Mouse (Mus musculus): ENCODE results near the gene Mapk9. TPM values are rescaled to one million over a fixed set of nuclear protein-coding genes. Genes with fewer than 3 reads are reported as not detected.

Mapk9 gene
- polyA plus RNA-seq, 1 experiment: 6.4 TPM

- 4% methylated on average over 29 of the region's 29 CpGs for WGBS
- Histone ChIP-seq H3K4me1 (ENCODE audit: control insufficient read depth, insufficient read depth, insufficient read length, low read length) (peaks cover 12% of the 10 kb centered on the region), H3K27ac (ENCODE audit: insufficient read depth, low read depth, low read length) (peak overlapping the region; percentile 69), H3K27me3 (ENCODE audit: control insufficient read depth, insufficient read depth, low read length) (no peaks in the 10 kb centered on the region), H3K4me3 (ENCODE audit: low read depth, low read length) (peak overlapping the region; percentile 88), H3K36me3 (ENCODE audit: control insufficient read depth, insufficient read depth, low read length) (peaks cover 3% of the 10 kb centered on the region; the same call in 1 of the 2 replicates)
- TF ChIP-seq POLR2A (IDR thresholded peaks at IDR 0.05; ENCODE audit: low read depth, low read length): no peak
- TF ChIP-seq CTCF (IDR thresholded peaks at IDR 0.05; ENCODE audit: extremely low read depth, insufficient read length, insufficient replicate concordance, low read depth, low read length): no peak
These were observed 690 bp downstream of the Mapk9 start for GRCm38 (mm10) chr11:49847071-49847810.

DNA sequence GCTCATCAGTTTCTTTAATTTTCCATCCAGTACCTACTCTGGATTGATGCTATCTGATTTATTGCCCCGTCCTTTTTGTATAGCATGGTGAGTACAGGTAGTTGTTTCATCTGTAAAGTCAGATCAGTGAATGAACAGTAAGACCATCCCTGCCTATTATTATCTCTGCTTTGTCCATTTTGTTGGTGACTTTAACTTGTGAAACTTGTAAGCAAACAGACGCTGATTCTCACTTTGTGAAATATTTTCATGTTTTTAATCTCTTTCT is 1.2 kb downstream of the Mapk9 start:
- no peak overlapping the region; the same call in 1 of the 2 replicates for H3K27ac ChIP-seq (ENCODE audit: insufficient read depth, low read depth, low read length)
- no peak overlapping the region for H3K4me3 ChIP-seq (ENCODE audit: low read depth, low read length)
- no peaks in the 10 kb centered on the region for H3K27me3 ChIP-seq (ENCODE audit: control insufficient read depth, insufficient read depth, low read length)
- H3K4me1 ChIP-seq (ENCODE audit: control insufficient read depth, insufficient read depth, insufficient read length, low read length): peaks cover 12% of the 10 kb centered on the region
- TF ChIP-seq CTCF (IDR thresholded peaks at IDR 0.05; ENCODE audit: extremely low read depth, insufficient read length, insufficient replicate concordance, low read depth, low read length): no peak
- no peak for TF ChIP-seq POLR2A (IDR thresholded peaks at IDR 0.05; ENCODE audit: low read depth, low read length)
- peaks cover 3% of the 10 kb centered on the region; the same call in 1 of the 2 replicates for H3K36me3 ChIP-seq (ENCODE audit: control insufficient read depth, insufficient read depth, low read length)
- WGBS: 48% methylated on average over 2 of the region's 2 CpGs

DNA sequence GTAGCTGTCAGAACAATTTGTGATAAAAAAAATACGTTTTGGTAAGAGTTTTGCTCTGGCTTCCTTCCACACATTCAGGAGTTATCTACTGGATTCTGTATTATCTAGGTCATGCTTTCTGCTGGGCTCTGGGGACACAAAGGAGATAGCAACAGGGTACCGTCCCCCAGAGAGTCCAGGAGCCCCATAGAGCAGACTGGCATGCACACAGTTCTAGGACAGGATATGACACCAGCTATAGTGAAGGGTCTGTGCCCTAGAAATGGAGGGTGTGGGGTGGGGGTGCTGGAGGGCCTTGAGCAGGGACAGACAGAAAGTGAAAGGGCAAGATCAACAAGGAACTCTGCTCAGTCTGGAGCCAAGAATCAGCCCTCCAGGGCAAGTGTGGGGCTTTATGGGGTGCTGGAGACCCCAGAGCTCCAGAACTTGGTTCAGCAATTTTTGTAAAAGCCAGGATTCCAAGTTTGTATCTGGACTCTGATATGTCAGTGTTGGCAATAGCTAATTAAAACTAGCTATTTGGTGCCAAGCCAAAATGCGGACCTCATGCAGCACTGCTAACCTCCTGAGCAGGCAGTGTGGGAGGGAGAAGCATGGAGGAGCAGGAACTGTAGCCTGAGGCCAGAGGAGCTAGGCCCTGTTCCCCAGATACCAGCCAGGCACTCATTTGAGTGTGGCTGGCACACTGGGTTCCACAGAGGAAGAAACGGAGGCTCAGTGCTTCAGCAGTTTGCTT is 1.7 kb downstream of the Mapk9 start:
- peaks cover 3% of the 10 kb centered on the region; the same call in 1 of the 2 replicates for H3K36me3 ChIP-seq (ENCODE audit: control insufficient read depth, insufficient read depth, low read length)
- WGBS: 35% methylated on average over 4 of the region's 4 CpGs
- H3K27ac ChIP-seq (ENCODE audit: insufficient read depth, low read depth, low read length): no peak overlapping the region

GRCm38 (mm10) chr11:49850331-49850730 is 3.8 kb downstream of the Mapk9 start:
- 87% methylated on average over 7 of the region's 7 CpGs for WGBS
- no peak overlapping the region for H3K27ac ChIP-seq (ENCODE audit: insufficient read depth, low read depth, low read length)

More for the DNA sequence above, 1.7 kb downstream of the Mapk9 start:
- no peak overlapping the region for H3K4me3 ChIP-seq (ENCODE audit: low read depth, low read length)
- H3K4me1 ChIP-seq (ENCODE audit: control insufficient read depth, insufficient read depth, insufficient read length, low read length): peaks cover 12% of the 10 kb centered on the region
- H3K27me3 ChIP-seq (ENCODE audit: control insufficient read depth, insufficient read depth, low read length): no peaks in the 10 kb centered on the region
- TF ChIP-seq CTCF (IDR thresholded peaks at IDR 0.05; ENCODE audit: extremely low read depth, insufficient read length, insufficient replicate concordance, low read depth, low read length): no peak
- no peak for TF ChIP-seq POLR2A (IDR thresholded peaks at IDR 0.05; ENCODE audit: low read depth, low read length)

GRCm38 (mm10) chr11:49855144-49855543 is 8.6 kb downstream of the Mapk9 start:
- TF ChIP-seq CTCF (IDR thresholded peaks at IDR 0.05; ENCODE audit: extremely low read depth, insufficient read length, insufficient replicate concordance, low read depth, low read length): no peak
- no peak for TF ChIP-seq POLR2A (IDR thresholded peaks at IDR 0.05; ENCODE audit: low read depth, low read length)
- peaks cover 17% of the 10 kb centered on the region for H3K36me3 ChIP-seq (ENCODE audit: control insufficient read depth, insufficient read depth, low read length)
- no peak overlapping the region for H3K4me3 ChIP-seq (ENCODE audit: low read depth, low read length)
- H3K4me1 ChIP-seq (ENCODE audit: control insufficient read depth, insufficient read depth, insufficient read length, low read length): no peaks in the 10 kb centered on the region
- WGBS: 81% methylated on average over 5 of the region's 5 CpGs
- no peak overlapping the region for H3K27ac ChIP-seq (ENCODE audit: insufficient read depth, low read depth, low read length)
- no peaks in the 10 kb centered on the region for H3K27me3 ChIP-seq (ENCODE audit: control insufficient read depth, insufficient read depth, low read length)

More at GRCm38 (mm10) chr11:49850331-49850730, 3.8 kb downstream of the Mapk9 start:
- Histone ChIP-seq H3K4me1 (ENCODE audit: control insufficient read depth, insufficient read depth, insufficient read length, low read length) (peaks cover 9% of the 10 kb centered on the region), H3K4me3 (ENCODE audit: low read depth, low read length) (no peak overlapping the region), H3K27me3 (ENCODE audit: control insufficient read depth, insufficient read depth, low read length) (no peaks in the 10 kb centered on the region), H3K36me3 (ENCODE audit: control insufficient read depth, insufficient read depth, low read length) (peaks cover 11% of the 10 kb centered on the region)
- TF ChIP-seq CTCF (IDR thresholded peaks at IDR 0.05; ENCODE audit: extremely low read depth, insufficient read length, insufficient replicate concordance, low read depth, low read length): no peak
- no peak for TF ChIP-seq POLR2A (IDR thresholded peaks at IDR 0.05; ENCODE audit: low read depth, low read length)

DNA sequence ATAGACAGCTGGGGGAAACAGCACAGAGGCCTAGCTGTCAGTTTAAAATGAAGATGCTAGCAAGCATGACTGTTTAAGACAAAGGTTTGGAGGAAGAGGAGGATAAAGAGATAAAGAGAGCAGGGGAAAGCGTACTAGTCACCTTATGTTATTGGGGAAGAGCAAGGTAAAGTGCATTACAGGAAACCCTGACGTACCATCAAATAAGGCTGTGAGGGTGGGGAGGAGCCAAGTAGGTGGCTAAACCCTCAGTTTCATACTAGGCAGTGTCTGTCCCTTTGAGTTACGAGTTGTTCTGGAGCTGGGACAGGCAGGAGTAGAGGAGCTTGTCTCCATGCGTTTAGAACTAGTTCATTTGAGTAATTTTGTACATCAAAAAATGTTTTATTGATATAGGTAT is 14.6 kb downstream of the Mapk9 start:
- Histone ChIP-seq H3K27me3 (ENCODE audit: control insufficient read depth, insufficient read depth, low read length) (no peaks in the 10 kb centered on the region), H3K4me3 (ENCODE audit: low read depth, low read length) (no peak overlapping the region), H3K36me3 (ENCODE audit: control insufficient read depth, insufficient read depth, low read length) (peaks cover 13% of the 10 kb centered on the region), H3K27ac (ENCODE audit: insufficient read depth, low read depth, low read length) (no peak overlapping the region), H3K4me1 (ENCODE audit: control insufficient read depth, insufficient read depth, insufficient read length, low read length) (no peaks in the 10 kb centered on the region)
- no peak for TF ChIP-seq POLR2A (IDR thresholded peaks at IDR 0.05; ENCODE audit: low read depth, low read length)
- WGBS: 84% methylated on average over 4 of the region's 4 CpGs

DNA sequence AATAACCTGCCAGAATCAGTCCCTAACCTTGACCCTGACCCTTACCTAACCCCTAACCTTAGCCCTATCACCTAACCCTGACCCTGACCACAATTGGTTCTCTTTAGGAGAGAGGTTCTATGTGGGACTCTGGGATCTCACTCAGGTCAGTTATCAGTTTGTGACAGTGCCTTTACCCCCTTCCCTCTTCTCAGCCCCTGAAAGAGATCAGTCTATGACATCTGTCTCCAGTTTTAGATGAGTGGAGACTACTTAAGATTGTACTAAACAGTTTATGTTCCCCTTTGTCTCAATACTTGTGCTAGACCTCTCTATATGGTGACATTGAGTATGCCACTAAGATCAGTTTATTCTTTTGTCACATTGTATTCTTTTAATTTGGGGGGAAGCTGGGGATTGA is 17.4 kb downstream of the Mapk9 start:
- Histone ChIP-seq H3K36me3 (ENCODE audit: control insufficient read depth, insufficient read depth, low read length) (peaks cover 6% of the 10 kb centered on the region), H3K4me1 (ENCODE audit: control insufficient read depth, insufficient read depth, insufficient read length, low read length) (no peaks in the 10 kb centered on the region), H3K4me3 (ENCODE audit: low read depth, low read length) (no peak overlapping the region), H3K27ac (ENCODE audit: insufficient read depth, low read depth, low read length) (no peak overlapping the region), H3K27me3 (ENCODE audit: control insufficient read depth, insufficient read depth, low read length) (no peaks in the 10 kb centered on the region)
- TF ChIP-seq POLR2A (IDR thresholded peaks at IDR 0.05; ENCODE audit: low read depth, low read length) (no peak), CTCF (IDR thresholded peaks at IDR 0.05; ENCODE audit: extremely low read depth, insufficient read length, insufficient replicate concordance, low read depth, low read length) (no peak)

All from small intestine, adult 2 months (tissue).